Mouse (Mus musculus): ENCODE data around the gene Eps8.

DNA sequence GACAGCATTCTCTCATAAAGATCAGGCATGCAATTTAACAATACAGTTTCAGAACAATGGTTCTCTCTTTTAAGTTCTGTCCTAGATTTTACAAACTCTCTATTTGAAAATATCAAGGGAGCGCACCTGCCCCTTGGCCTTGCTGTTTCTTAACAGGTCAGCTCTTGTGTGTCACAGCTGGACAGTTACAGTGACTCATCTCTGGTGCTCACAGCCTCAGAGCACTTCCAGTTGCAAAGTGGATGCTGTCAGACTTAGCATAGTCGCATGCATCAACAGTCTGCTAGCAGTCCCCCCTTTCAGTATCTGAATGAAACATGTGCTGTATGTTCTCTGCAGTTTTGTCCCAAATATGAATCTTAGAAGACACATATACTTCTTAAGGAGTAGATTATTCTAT is 26.3 kb upstream of the Eps8 start:
- TF ChIP-seq GATA1 (IDR thresholded peaks at IDR 0.05; ENCODE audit: low read length) = no peak
- TF ChIP-seq TAL1 (IDR thresholded peaks at IDR 0.05; ENCODE audit: low read length) = no peak
